Mouse (Mus musculus) thymus, postnatal 14 days (tissue): ENCODE data around the gene Rab1a.

Experiments
- DNase-seq: peaks from one replicate; pipeline ENCODE4 v3.0.0; 2021

The Rab1a gene

GRCm38 (mm10) chr11:20248840-20249239, 47.6 kb downstream of the Rab1a start:
- DNase-seq, result peak; percentile 60

GRCm38 (mm10) chr11:20249296-20250110, 48.3 kb downstream of the Rab1a start, which contains the start of gene Cep68:
Cep68 (minus strand) TSS chr11:20249429.
- peak; percentile 94 for DNase-seq

DNA sequence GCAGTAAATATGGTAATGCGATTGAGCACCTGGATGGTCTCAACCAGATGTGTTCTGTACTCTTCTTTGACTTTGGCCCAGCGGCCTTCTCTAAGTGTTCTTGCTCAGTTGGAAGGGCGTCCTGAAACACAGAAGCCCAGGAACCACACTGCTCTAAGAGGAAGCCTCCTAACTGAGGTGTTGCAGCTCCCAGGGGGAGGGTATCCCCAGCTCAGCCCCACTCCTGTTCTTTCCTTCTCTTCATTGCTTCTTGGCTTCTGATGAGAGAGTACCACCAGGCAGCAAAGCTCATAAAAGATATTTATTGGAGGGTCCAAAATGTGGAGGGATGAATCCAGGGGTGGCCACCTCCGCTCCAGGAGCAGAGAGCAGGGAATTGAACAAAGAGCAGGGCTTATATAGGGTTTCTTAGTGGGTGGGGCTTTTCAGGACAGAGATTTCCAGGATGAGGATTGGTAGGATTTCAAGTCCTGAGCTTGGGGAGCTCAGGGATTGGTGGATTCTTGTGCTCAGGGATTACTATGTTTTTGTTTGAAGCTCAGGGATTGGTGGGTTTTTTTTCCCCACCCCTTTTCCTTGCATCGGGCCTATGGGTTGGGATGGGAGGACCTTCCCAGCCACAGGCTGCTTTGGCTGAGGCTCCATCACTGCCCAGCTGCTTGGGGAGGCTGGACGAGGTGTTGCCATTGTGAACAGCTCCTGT, 49.4 kb downstream of the Rab1a start:
- DNase-seq, result peak; percentile 8

DNA sequence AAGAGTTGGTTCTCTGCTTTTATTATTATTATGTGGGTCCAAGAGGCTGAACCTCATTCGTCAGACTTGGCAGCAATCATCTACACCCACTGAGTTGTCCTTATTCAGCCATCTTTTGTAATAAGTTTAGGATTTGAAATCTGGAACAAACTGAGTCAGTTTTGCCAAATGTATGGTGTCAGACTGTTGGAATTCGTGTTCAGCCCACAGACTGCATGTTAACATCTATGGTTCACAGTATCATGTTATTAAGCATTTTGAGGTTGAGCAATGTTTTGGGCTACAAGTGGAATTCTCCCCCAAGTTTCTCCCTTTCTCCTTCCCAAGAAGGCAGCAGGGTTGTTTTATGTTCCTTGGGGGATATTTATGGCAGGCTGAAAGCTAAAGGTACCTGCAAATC, 51.9 kb downstream of the Rab1a start:
- DNase-seq, result no peak

DNA sequence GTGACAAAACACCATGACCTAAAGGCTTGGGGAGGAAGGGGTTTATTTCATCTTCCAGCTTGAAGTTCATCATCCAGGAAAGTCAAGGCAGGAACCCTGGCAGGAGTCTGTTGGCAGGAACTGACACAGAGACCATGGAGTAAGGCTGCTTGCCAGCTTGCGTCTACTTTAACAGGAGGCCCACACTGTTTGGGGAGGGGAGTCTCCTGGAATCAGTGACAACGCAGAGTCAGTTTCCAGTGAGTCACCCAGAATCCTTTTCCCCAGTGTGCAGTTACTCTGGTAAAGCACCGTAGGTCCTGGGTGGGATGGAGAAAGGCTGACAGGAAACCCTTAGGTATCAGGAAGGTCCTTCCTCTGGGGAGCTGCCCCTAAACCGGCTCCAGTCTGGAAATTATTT, 53.6 kb downstream of the Rab1a start:
- DNase-seq, result no peak

GRCm38 (mm10) chr11:20262628-20263380, 61.6 kb downstream of the Rab1a start:
- DNase-seq, result peak; percentile 11

DNA sequence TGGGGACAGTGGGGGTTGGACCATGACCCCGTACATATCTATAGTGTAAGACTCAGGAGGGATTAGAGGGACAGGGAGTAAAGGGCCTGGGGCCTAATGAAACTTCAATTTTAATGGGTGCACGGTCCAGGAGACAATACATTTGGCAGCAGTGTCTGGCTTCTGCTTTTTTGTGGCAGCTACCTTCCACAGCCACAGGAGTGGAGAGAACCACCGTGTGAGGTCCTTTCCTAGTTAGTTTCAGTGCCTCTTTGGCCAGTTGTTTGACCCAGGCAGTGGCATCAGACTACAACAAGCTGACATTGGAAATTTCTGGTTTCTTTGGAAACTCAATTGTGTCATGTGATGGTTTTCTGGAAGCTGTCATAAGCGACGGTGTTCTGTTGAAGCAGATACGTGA, 68.7 kb downstream of the Rab1a start:
- no peak for DNase-seq

- no peak for DNase-seq
These were observed 74.7 kb downstream of the Rab1a start for GRCm38 (mm10) chr11:20275974-20276373.
